Mouse (Mus musculus): ENCODE results near the gene Gm10722.
"Not testable (repeated sequence)": the region's sequence is repeated elsewhere in the genome, so short reads cannot be mapped to it uniquely, and the experiment has no call there.

GRCm38 (mm10) chr9:3015354-3015753 lies 14.6 kb downstream of the Gm10722 start, which contains the start of gene Gm10720:
- TF ChIP-seq CTCF (IDR thresholded peaks at IDR 0.05; ENCODE audit: borderline replicate concordance, control insufficient read depth, extremely low read depth, insufficient read depth, low read length, poor library complexity); POLR2A (IDR thresholded peaks at IDR 0.05; ENCODE audit: control insufficient read depth, extremely low read depth, insufficient read depth, low read length, poor library complexity): not testable (repeated sequence)
